Mouse (Mus musculus) cerebellum, adult 11 months (tissue): Measurements from ENCODE around the gene Syt1.

Experiments used
- DNase-seq: peaks from one replicate; pipeline ENCODE4 v3.0.0; 2022

Gene Syt1

DNA sequence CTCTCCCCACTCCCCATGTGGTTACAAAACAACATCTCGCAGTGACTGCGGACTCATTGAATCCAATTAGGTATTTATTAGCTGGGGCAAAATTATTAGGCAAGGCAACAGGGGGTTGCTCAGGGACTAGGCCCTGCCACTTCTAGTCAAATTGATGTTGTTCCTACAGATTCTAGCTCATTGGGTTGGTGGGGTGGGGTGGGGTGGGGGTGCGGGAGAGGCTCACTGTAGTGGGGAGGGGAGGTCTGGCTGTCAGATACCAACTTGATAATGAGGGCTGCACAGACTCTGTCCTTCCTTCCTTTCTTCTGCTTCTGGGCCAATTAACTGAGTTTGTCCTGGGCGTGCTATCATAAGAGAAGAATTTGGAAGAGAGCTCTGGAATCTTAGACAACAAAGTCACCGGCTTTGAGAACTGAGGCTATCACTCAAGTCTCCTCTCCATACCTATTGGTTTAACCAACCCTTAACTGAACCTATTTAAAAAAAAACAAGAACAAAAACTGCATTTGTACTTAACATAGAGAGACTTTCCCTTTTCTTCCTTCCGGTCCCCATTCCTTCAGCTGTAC, 441.1 kb downstream of the Syt1 start:
- no peak for DNase-seq

DNA sequence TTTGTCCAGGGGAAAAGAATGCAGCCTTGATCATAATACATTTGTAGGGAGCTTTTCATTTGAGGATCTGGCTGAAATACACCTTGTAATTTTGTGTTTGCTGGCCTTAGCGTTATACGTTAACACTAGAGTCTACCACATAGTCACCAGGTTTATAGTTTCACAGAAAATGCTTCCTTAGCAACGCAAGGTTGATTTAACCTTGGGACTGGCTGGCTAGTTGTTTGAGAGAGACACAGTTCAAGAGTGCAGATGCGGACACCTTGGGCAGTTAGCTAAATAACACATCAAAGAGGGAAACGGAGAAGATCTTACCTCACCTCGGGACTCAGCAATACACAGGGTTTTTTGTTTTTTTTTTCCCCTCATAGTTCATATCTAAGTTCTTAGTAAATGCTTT, 441.9 kb downstream of the Syt1 start:
- DNase-seq: no peak

DNA sequence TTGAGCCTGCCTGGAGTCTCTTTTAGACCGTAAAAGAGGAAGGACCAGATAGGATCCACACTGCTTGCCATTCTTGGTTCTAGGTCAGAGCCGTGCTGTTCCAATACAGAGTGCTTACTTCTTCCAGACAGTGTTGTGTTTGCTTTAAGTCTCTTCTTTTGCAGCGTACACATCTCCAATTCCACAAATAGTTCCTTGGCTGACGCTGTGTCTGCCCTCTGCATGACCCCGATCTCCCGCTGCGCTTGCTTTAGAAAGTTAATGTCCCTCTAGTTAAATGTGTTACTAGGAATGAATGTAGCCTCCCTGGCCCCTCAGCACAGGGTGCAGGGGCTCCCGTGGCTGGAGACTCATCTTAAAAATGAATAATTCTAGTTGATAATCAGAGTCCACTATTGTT, 442.6 kb downstream of the Syt1 start:
- no peak for DNase-seq

DNA sequence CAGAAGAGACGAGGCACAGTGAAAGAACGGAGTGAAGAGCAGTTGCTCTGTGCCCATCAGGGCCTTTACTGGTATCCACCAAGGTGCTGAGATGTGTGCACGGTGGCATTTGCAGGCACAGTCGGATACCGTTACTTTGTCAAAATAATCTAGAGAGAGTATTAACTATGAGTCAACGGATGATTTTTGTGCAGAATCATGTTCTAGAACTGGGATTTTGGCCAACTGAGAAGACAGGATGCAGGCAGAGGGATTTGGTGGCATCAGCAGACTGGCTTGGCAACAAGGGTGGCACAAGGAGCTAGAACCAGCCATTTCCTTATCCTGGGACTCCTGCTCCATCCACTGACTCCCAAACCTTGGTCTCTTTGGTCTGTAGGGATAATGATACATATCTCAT, 443.3 kb downstream of the Syt1 start:
- peak; percentile 47 for DNase-seq

DNA sequence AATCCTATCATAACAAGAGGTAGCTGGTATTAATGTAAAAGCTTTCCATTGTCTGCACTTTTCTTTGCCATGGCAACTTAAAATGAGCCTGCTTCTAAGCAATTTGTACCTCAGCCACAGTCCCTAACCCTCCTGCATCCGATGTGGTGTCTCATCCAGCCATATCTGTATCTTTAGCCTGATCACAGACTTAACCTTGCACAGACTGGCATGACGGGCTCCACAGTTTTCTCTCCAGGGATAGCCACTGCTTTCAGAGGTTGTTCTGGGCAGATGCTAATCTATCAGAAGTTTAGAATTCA, 451.2 kb downstream of the Syt1 start:
- DNase-seq: no peak

DNA sequence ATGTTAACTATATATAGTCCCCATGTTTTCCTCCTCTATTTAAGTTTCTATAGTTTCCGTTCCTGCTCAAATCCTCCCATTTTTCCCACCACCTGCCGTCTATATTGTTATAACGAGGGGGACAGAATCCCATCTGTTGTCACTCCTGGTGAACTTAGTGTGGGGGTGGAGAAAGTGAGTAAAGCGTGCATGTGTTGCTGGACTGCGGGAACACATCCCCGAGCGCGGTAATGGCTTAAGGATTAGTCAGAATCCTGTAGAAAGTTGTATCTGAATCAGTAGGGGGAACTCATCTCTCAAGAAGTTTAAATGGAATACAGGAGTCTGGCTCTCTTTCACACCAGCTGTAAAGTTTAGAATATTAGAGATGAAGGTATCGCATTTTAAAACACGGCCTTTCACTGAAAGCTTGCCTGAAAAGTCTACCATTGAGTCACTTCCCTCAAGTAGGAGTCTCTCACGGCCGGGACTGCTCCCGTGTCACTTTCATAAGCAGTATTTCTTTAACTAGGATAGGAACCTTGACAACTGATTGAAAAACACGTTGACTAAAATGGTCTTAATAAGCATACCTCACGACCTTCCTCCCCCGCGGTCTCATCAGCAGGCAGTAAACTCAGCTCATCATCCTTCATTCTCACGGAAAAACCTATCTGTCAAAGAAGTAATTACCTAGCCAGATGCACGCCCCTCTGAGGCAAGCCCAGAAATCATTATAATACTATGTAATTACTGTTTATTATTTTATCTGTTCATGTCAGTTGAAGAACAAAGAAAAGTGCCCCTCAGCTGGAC, 451.8 kb downstream of the Syt1 start:
- DNase-seq: no peak

DNA sequence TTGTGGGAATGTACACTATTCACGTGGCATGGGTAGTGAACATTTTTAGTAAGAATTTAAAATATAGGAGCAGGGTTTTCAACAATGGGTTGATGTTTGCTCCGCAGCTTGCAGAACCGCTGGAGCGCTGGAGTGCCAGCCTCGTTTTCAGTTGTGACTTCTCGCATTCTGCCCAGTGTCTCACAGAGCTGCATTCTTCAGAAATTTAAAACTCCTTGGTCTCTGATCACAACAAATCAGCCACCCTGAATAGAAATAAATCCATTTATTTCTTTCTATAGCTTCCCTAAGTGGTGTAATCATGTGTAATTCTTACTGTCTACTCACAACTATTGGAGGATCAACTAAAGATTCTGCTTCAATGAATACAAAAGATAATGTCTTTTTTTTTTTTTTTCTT, 458.2 kb downstream of the Syt1 start:
- DNase-seq: no peak

DNA sequence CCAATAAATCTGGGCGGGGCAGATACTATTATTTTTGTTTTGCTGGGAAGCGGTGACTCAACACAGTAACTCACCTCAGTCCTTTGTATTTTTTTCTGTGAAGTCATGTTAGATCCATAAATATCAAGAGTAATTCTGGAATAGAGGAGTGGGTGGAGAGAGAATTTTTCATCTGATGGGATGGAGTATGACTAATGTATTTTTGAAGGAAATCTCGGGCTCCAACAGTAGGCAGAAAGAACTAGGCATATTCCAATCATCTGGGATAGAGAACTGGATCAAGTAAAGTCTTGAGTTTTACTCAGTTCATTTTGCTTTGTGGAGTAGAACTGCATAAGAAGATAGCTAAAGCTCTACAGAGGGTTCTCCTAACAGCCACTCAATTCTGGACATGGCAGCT, 465.1 kb downstream of the Syt1 start:
- DNase-seq: no peak

DNA sequence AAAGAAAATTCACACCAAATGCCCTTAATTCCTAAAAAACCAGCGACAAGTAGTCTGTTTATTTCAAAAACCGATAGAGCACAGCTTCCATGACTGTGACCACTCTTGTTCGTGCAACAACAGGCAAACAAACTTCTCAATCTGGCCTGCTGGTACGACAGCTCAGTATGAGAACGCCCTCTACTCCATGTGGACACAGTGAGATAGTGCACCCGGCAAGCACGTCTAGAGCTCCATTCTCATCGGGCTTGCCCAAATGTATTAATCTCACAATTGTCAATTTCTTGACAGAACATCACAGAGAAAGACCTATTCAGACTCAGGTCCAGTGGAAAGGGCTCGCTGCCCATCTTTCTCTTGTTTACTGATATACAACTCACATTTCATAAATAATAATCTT, 469.2 kb downstream of the Syt1 start:
- no peak for DNase-seq

DNA sequence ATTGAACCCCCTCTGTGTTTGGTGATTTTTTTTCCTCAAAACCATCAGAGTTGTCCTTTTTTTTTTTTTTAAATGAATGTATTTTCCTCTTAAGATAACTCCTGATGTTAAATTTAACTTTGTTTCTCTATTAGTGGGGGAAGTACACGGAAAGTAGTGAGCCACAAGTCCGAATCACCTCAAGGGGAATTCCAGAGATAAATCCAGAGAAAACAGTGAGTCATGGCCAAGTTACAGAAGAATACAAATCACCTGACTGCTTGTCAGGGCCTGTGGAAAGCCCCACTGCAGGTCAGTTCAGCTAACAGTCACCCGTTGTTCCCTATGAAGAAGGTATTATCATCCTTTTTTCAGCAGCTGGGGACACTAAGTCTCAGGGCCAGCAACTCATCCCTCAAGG, 472.2 kb downstream of the Syt1 start:
- DNase-seq: no peak

DNA sequence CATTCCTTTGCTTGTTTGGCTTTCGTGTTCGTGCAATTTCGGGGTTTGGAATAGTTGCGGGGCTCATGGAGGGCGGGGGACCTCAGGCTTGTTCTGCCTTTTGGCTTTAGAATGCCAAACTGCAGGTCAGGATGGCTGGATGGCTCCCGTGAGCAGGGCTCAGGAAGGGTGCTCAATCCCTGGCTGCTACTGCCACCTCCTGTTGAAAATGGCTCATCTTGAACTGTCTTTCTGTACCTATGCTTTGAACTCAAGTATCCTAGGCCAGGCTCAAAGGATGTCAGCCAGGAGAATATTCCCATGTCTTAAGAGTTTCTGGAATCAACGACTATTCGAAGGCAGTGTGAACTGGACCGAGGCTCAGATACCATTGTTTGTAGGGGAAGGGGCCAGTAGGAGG, 473.1 kb downstream of the Syt1 start:
- no peak for DNase-seq

DNA sequence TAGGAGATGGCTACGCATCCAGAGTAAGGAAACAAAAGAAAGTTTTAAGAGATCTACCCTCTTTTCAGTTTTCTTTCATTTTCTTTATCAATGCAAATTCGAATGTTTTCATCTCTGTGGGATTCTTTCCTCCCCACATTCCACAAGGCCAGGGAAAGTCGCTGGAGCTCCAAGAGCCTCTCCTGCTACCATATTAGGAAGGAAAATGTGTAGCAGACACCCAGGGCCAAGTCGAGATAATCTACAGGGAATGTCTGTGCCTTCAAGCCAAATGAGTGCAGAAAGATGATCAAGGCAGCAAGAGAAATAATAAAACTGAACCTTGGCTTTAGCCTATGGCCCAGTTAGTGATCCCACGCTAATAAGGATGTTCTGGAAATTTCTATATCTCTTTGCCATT, 474.9 kb downstream of the Syt1 start:
- no peak for DNase-seq

DNA sequence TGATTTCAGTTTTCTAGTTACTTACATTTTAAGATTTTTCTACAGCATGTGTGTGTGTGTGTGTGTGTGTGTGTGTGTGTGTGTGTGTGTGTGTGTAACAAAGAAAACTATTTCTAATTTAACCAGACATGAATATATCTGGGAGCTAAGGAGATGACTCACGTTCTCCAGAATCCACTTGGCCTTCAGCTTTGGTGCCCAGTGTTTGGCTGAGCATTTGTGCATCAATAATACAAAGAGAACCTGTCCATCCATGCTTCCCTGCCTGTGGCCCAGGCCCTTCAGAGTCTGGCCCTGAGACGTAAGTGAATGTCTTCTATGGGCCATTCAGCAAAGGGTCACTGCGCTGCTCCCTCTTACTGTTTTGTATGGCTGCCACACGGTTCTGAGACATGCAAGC, 476.7 kb downstream of the Syt1 start:
- no peak for DNase-seq

DNA sequence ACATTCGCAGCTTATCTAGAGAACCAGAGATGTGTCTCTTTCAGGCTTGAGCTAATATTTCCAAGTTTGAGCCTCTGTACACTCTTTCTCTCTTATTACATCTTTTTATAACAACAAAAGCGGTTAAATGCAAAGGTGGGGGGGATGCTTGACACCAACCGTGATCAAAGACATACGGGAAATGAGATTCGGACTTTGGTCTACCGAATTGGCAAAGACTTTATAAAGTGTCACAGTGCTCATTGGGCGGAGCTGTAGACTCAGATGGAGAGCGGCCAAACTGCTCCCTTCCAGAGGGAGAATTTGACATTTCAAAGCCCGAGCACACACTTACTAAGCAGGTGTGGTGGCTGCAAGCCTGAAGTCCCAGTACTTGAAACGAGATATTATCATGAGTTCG, 477.9 kb downstream of the Syt1 start:
- no peak for DNase-seq

DNA sequence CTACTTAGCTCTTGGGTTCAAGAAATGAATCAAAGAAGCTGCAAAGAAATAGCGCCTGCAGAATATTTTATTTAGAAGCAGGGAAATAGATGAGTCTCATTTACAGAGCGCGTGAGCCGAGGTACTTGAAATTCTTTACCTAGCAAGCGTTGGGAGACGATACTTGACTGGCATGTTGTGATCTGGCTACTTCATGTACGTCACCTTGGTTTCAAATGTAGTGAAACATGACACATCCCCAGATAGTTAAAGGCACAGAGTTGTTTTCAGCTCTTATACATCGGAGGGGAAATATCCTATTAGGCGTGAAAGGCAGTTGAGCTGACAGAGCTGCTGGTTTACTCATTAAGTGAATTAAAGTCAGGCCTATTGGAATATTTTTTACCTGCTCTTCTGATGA, 478.5 kb downstream of the Syt1 start:
- DNase-seq: no peak

DNA sequence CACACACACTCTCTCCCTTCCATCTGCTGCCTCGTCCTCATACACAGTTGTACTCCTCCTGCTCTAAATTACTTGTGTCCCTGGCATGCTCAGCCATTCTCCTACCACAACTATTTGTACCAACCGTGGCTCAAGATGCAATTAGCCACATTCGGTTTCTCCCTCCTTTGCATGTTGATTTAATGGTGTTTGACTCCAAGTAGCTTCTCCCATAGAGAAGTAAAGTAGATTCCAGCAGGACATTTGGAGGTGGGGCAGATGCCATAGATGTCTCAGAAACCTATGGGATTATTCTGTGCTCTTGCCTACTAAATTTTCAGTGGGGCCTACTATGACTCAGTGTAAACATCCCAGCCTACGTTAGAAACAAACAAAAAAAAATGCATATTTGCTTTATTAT, 479.1 kb downstream of the Syt1 start:
- DNase-seq: no peak

DNA sequence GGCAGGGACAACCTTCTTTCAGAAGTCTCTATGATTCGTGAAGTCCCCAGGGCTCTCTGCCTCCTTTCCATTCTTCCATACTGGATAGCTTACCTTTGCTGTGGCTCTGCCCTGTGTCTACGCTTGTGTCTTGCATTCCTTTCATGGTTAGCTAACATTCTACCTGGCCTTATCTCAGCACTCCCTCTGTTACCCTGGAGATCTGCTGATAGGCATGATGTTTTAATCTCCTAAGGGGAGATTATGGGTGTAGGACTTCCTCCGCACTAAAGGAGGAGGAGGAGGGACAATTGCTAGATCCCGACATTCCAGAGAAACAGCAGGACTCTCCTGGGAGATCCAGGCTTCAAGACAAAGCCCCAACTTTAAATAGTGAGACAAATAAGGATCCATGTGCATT, 479.7 kb downstream of the Syt1 start:
- DNase-seq: no peak

DNA sequence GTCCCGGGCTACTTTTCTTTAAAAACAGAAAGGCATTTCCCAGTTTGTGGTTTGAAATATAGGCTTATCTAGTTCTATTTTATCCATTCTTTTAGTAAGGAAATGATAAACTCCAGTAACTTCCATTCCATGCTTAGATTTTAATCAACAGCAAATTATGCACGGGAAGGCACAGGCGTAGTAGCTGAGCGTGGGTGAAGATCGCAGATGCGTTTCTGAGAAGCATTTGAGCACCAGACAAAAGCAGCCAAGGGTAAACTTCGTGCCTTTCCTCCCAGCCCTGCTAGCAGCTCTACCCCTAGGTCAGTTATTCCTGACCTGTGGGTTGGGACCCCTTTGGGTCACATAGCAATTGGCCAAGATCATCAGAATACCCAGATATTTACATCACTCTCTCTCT, 482.4 kb downstream of the Syt1 start:
- no peak for DNase-seq

DNA sequence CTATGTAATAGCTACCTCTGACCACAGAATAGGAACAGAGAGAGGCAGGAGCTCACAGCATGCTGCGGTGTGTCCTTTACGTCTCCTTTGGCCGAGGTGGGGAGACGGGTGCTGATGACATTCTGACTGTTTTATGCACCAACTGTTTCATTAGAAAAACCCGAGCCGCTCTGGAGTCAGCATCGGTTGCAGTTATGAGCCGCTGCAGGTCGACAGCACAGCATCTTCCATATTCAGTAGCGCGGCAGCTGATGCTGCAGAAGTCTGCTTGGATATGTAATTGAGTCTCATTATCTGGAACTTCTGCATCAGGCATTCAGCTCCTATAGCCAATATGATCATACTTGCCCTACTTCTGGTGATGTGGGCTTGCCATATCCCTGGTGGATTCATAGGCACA, 485.3 kb downstream of the Syt1 start:
- DNase-seq: no peak

DNA sequence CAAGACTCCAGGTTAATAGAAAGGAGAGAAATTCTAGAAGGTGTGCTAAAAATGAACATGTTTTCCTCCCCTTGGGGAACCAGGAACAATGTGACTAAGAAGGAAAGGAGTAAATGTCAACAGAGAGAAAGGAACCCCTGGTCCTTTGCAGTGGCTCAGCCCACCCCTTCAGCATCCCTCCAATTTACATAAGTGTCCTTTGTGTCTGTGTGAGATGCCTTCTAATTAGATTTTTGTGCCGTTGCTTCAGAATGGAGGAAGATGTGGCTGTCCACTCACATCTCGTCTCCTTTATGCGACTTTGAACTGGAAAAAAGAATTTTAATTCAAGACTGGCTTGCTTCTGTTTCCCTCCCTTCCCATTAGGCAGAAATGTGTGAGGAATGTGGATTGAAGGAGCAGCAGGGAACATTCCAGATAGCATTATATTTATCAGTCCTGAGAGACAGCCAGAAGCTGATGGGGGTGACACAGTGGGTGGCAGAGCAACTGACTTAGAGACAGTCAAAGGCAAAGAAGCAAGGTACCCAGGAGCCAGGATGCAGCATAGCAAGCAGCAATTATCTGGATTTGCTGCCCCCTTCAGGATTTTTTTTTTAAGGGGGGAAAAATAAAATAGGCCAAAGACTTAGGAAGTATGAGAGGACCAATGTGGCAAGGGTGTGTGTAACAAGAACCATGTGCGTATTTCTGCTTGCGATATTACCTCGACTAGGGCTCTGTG, 486.3 kb downstream of the Syt1 start:
- no peak for DNase-seq

DNA sequence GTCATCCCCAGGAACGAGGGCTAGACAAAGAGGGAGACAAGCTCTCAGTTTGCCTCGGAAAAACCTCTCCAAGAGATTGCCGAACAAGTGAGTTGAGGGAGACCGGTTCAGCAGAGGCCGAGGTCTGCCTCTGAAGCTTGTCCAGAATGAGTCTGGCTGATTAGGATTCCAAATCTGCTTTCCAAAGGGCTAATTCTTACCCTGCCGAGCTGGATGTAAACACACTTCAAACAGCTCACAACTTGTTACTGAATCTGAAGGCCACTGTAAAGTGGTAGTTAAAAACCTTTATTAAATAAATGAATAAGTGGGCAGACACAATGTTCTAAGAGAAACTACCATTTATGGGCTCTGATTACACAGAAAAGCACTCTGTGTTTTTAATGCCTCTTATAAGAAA, 491.6 kb downstream of the Syt1 start:
- DNase-seq: no peak

DNA sequence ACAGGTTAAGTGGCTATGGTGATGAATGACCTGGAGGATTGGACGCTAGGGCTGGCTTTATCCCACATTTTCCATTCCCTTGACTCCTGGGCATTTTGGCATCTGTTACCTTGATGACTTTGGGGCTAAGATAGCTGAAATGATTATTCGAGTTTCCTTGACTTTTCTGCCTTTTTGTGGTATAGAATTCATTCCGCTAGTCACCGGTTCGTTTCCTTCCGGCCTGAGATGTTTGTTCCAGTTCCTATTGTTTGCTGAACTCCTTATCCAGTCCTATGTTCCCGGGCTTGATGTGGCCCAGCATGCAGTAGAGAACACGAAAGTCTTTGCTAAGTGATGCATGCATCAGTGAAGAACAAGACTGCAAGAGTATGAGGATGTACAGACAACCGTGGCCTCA, 493.7 kb downstream of the Syt1 start:
- no peak for DNase-seq

DNA sequence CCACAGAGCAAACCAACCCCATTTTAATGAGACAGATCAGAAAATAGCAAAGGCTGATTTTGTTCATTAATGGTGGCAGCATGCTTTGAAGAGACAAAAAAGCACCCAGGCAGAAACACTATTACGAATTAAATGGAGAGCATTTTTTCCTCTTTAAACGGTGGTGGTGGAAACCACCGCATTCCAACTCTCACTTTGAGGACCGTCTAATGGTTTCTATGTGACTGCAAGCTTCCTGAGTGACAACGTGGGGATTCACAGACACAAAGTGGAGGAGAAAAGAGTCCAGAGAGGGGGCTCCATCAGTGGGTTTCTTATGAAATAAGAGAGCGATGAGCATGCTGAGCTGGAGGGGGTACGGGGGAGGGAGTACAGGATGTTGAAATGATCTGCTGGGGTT, 496.1 kb downstream of the Syt1 start:
- no peak for DNase-seq

DNA sequence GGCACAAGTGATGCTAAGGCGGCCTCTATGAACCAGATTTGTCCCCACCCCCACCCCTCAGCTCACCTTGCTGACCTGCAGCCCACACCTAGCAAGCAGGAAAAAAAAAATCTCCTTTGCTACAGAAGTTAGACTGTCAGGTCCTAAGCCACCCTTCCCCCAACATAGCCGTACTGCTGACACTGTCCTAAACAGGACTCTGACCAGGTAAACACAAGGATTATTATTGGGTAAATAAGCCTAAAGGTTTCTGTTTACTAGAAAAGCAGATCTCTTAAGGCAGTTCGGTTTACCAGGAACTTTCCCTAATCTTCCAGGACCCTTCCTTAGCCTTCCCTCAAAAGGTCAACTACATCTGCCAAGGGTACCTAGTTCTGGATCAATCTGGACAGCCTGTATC, 501.2 kb downstream of the Syt1 start:
- no peak for DNase-seq

DNA sequence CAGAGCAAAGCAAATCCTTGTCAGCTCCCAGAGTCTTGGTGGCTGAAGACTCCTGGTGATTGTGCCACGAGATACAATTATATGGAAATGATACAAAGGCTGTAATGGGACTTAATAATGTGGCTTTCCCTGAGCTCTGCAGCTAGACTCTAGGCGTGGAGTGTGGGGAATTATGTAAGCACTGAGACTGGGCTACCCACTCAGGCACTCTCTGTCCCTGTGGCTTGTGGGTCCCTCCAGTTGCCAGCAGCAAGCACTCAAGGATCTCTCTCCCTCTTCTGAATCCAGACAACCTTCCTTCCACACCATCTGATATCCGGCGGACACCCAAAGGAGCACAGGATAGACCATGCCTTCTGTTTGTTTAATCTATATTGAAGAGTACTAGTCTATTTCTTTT, 503.9 kb downstream of the Syt1 start:
- DNase-seq: no peak
